Mouse (Mus musculus): ENCODE data around the gene Rsc1a1. TPM values are rescaled to one million over a fixed set of nuclear protein-coding genes. Genes with fewer than 3 reads are reported as not detected.

Rsc1a1 gene
- total RNA-seq, 2 experiments from 2014 or later, result 0.42 to 2.2 TPM

GRCm38 (mm10) chr4:141655908-141656608 lies 29.3 kb downstream of the Rsc1a1 start:
- intact Hi-C loops (cut with DNase I), result no loop called here
- no peak for DNase-seq

GRCm38 (mm10) chr4:141654509-141654908 lies 30.9 kb downstream of the Rsc1a1 start:
- intact Hi-C loops (cut with DNase I), result no loop called here
- no peak for DNase-seq

GRCm38 (mm10) chr4:141653813-141654212 lies 31.6 kb downstream of the Rsc1a1 start:
- intact Hi-C loops (cut with DNase I), result no loop called here
- DNase-seq, result no peak

- intact Hi-C loops (cut with DNase I), result no loop called here
- DNase-seq, result no peak
These were observed 32.4 kb downstream of the Rsc1a1 start for GRCm38 (mm10) chr4:141653044-141653443.

- intact Hi-C loops (cut with DNase I), result no loop called here
- DNase-seq, result no peak
These were observed 33.5 kb downstream of the Rsc1a1 start for GRCm38 (mm10) chr4:141651944-141652343.

- no peak for DNase-seq
- intact Hi-C loops (cut with DNase I), result no loop called here
These were observed 34.1 kb downstream of the Rsc1a1 start for GRCm38 (mm10) chr4:141651286-141651685.

- peak; percentile 49 for DNase-seq
- intact Hi-C loops (cut with DNase I), result no loop called here
These were observed 36.2 kb downstream of the Rsc1a1 start for GRCm38 (mm10) chr4:141649244-141649643.

- DNase-seq, result no peak
- intact Hi-C loops (cut with DNase I), result no loop called here
These were observed 37.1 kb downstream of the Rsc1a1 start for GRCm38 (mm10) chr4:141648262-141648661.

- no peak for DNase-seq
- intact Hi-C loops (cut with DNase I), result no loop called here
These were observed 38.2 kb downstream of the Rsc1a1 start for GRCm38 (mm10) chr4:141647187-141647586.

GRCm38 (mm10) chr4:141645988-141646387 lies 39.4 kb downstream of the Rsc1a1 start:
- intact Hi-C loops (cut with DNase I), result no loop called here
- no peak for DNase-seq

- intact Hi-C loops (cut with DNase I), result no loop called here
- peak; percentile 87 for DNase-seq
These were observed 42.1 kb downstream of the Rsc1a1 start for GRCm38 (mm10) chr4:141643118-141643855.

- no peak for DNase-seq
- intact Hi-C loops (cut with DNase I), result no loop called here
These were observed 43.2 kb downstream of the Rsc1a1 start for GRCm38 (mm10) chr4:141641961-141642811.

GRCm38 (mm10) chr4:141641353-141641771 lies 44.0 kb downstream of the Rsc1a1 start:
- intact Hi-C loops (cut with DNase I), result no loop called here
- DNase-seq, result no peak

- intact Hi-C loops (cut with DNase I), result no loop called here
- no peak for DNase-seq
These were observed 45.9 kb downstream of the Rsc1a1 start for GRCm38 (mm10) chr4:141639474-141639873.

GRCm38 (mm10) chr4:141636693-141637092 lies 48.7 kb downstream of the Rsc1a1 start:
- no peak for DNase-seq
- intact Hi-C loops (cut with DNase I), result no loop called here

GRCm38 (mm10) chr4:141635991-141636390 lies 49.4 kb downstream of the Rsc1a1 start:
- no peak for DNase-seq
- intact Hi-C loops (cut with DNase I), result no loop called here

Other genes with a start within 250 kb of the Rsc1a1 start
- gene Srarp, start 249.5 kb downstream of the Rsc1a1 start, total RNA-seq (2021), result 1 to 10 TPM; 1.5 to 1.8 TPM
- 10 to 100 TPM; 32.7 to 35.3 TPM for gene Zbtb17, start 240.9 kb downstream of the Rsc1a1 start, total RNA-seq (2021)
- 10 to 100 TPM; 80.6 to 86.1 TPM for gene Spen, start 147.0 kb downstream of the Rsc1a1 start, total RNA-seq (2021)
- gene Fblim1, start 79.5 kb downstream of the Rsc1a1 start, total RNA-seq (2021), result 10 to 100 TPM; 19.8 to 23.8 TPM
- under 1 TPM; 0.38 to 0.46 TPM for gene Tmem82, start 67.0 kb downstream of the Rsc1a1 start, total RNA-seq (2021)
- 1 to 10 TPM; 1.1 to 1.7 TPM for gene Slc25a34, start 61.8 kb downstream of the Rsc1a1 start, total RNA-seq (2021)
- 10 to 100 TPM; 44.1 to 51.1 TPM for gene Plekhm2, start 20.7 kb downstream of the Rsc1a1 start, total RNA-seq (2021)
- gene Ddi2, start 37.8 kb upstream of the Rsc1a1 start, total RNA-seq (2021), result 10 to 100 TPM; 26.3 to 26.7 TPM
- not detected for gene Agmat, start 61.1 kb upstream of the Rsc1a1 start, total RNA-seq (2021)
- 10 to 100 TPM; 22.4 to 27.9 TPM for gene Dnajc16, start 105.3 kb upstream of the Rsc1a1 start, total RNA-seq (2021)
- 10 to 100 TPM; 26.9 to 29.7 TPM for gene Casp9, start 108.0 kb upstream of the Rsc1a1 start, total RNA-seq (2021)
- not detected for gene Cela2a, start 140.6 kb upstream of the Rsc1a1 start, total RNA-seq (2021)
- gene Ctrc, start 160.8 kb upstream of the Rsc1a1 start, total RNA-seq (2021), result not detected
- gene Efhd2, start 189.3 kb upstream of the Rsc1a1 start, total RNA-seq (2021), result 10 to 100 TPM; 29.5 to 31.8 TPM

Data from left cerebral cortex, postnatal 4 days (tissue).